Mouse (Mus musculus) lung, postnatal 10 days (tissue): ENCODE results near the gene Mitd1.

Source experiments
- DNase-seq: peaks from one replicate; pipeline ENCODE4 v3.0.0; 2021

Gene Mitd1

DNA sequence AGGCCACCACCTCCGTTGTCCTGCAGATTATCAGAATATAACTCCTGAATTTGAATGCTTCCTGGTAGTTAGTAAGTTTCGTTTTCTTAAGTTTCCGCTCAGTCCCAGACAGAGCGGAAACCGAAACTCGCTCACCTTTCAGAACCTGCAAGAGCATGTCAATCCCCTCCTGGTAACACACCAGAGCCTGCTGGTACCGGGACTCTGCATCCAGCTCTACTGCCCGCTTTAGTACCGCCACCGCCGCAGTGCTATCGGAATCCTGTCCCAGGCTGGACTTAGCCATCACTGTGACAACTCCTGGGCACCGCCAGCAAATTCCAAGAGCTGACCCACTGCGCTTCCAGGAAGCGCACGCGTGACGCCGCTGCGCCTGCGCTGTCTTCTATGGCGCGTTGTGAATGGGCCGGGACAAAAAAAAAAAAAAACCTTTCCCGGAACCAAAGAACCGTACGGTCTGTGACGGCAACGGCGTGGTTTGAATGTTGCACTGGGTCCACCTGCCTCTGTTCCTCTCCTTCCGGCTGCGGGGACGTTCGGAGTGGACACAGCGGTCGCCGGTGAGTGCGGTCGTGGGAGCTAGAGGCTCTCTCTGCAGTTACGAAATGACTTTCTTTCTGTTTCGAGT lies at the start of gene Mitd1, which contains the start of gene Mrpl30:
Gene Mitd1, minus strand, starts transcription at position 387 of the 628 bp plus-strand sequence.
Gene Mrpl30, plus strand, starts transcription at position 453 of the 628 bp plus-strand sequence.
- DNase-seq: peak; percentile 94

DNA sequence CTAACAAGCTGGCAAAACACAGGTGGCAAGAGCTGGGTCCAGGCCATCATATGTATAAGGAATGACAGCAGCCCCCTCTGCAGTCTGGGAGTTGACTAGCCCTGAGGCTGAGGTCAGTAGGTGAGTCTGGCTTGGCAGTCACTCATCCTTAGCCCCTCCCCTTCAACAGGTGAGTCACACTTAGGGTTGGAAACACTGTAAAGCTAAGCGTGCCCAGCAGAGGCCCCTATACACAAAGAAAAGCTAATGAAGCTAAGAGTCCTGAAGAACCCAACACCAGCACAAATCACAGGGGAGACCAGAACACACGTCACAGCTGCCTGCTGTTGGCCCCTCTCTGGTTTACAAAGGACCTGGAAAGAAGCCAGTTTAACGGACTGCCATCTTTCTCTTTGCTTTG lies 41.6 kb upstream of the Mitd1 start:
- DNase-seq: peak; percentile 60

DNA sequence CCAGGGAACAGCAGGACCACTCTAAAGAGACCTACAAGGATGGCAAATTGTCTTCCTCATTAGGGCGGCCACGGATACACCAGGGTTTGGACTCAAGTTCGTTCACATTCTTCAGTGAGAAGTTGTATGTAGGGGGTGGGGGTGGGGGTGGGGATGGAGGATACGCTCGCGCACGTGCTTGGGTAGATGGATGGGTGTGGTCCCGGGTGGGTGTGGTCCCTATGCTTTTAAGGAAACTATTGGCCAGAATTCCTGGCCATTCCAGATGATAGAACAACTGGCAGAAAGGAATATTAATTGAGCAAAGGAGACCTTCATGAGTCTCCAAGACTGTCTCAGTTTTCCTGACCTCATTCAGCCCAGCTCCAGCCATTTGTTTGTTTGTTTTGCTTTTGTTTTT lies 35.8 kb upstream of the Mitd1 start:
- no peak for DNase-seq

DNA sequence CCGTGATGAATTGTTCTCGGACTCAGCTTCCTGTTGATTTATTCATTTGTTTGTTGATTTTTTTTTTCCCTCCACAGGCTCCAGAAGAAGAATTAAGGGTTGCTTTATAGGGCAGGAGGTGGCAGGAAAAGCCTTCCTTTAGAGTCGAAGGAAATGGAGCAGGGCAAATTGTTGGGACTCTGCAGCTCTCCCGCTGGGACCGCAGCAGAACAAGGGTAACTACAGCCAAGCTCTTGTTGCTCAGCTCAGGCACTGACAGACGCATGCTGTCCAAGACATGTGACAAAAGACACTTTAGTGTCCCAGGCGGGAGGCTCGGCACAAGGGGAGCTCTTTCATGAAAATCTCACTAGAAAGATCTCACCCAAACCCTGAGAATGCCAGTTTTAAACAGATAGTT lies 32.3 kb upstream of the Mitd1 start:
- DNase-seq: no peak

DNA sequence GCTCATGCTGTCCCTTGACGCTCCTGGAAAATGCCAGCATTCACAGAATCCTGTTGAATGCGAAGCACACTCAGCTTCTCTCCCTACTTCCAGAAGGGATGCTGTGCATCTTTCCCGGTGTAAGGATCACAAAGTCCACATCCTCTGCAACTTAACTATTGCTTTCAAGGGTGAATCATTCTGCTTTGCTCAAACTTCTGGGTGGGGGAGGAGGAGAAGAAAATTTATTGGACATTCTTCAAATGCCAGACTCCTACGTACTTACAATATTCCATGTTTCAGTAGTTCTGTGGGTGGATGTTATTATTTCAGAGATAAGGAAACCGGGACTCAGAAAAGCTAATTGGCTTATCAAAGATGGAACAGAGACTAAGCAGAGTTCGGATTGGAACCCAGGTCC lies 27.9 kb upstream of the Mitd1 start:
- no peak for DNase-seq

DNA sequence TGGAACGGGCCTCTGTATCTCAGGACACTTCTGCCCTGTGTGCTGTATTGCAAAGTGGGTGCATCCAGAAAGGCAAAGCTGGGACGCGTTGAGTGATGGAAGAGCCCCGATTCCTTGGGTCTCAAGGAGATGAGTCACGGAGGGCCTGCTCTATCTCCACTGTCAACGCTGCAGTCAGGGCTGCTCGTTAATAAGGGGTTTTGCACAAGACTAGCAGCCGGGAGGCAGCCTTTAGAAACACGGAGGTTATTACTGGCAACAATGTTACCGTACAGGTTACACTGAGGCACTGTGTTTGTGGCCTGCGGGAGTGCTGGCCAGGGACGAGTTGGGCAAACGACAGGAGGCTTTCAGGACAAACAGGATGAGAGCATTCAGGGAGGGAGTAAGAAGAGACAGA lies 27.5 kb upstream of the Mitd1 start:
- DNase-seq: no peak

- DNase-seq: no peak
These were observed 26.2 kb upstream of the Mitd1 start, which contains the start of gene Lyg2 for GRCm38 (mm10) chr1:37916393-37916792. Lyg2 (minus strand) TSS chr1:37916493.

- no peak for DNase-seq
These were observed 22.5 kb upstream of the Mitd1 start for GRCm38 (mm10) chr1:37912751-37913150.

DNA sequence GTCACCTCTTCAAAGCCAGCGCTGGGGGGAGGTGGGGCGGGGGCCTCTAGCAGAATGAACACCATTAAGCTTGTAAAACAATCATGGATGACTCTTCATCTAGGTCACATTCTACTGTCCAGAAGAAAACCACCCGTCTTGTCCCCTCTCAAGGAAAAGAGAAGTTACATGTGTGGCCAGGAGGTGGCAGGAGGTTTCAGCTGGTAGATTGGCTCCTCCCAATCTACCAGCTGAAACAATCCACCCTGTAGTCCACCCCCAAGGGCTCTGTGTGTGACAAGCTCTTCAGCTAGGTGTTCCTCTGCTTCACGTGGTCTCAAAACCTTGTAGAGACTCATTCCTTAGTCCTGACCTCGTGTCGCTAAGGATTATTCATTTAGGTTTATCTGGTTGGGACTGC lies 13.0 kb upstream of the Mitd1 start:
- DNase-seq: peak; percentile 73

GRCm38 (mm10) chr1:37900288-37900687 lies 10.1 kb upstream of the Mitd1 start:
- no peak for DNase-seq

- no peak for DNase-seq
These were observed 9.6 kb upstream of the Mitd1 start for GRCm38 (mm10) chr1:37899816-37900215.

DNA sequence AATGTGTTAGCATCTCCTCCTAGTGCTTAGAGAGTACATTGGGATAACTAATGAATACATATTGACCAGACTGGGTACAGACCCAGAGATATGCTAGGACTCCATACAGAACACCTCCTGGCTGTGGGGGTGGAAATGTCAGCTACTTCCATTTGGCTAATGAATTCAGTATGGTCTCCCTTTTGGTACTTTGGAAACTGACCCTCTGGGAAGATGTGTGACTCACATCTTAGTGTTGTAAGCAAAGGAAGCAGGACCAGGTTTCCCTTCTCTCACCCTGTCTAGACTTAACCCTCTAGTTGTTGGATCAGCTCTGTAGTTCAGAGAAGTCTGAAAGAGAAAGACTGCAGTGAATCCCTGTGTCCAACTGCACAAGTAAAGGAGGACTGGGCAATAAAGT lies 4.4 kb upstream of the Mitd1 start:
- no peak for DNase-seq

DNA sequence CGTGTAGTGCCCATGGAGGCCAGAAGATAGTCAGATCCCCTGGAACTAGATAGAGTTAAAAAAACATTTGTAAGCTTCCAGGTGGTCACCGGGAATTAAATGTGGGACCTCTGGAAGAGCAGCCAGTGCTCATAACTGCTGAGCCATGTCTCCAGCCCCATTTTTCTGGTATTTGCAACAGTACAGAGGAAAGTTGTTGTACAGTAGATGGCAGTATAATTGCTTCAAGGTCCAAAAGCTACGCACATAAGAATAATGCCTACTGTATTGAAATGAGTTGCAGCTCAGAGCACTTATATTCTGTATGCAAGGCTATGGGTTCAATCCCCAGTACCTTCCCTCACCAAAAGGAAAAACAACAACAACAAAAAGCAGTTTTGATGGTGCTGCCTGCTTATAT lies 1.2 kb upstream of the Mitd1 start:
- no peak for DNase-seq

DNA sequence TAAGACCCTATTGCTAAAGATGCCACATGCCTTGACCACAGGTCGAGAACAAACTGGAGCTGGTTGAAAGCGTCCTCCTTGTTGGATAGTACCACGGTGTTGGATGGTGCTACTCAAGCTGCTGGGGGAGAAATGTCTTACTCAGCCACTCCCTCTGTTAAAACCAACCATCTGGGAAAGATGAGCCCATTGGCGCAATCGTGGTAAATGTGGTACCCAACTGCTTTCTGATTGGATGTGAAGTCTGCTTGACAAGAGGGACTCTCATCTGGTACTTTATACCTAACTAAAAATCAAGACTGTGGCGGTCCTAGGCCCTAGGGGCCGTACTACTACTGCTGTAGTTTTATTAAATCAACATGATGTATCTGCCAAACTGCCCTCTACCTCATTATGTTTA lies 1.0 kb downstream of the Mitd1 start:
- no peak for DNase-seq

- DNase-seq: no peak
These were observed 5.8 kb downstream of the Mitd1 start for GRCm38 (mm10) chr1:37884451-37884850.

DNA sequence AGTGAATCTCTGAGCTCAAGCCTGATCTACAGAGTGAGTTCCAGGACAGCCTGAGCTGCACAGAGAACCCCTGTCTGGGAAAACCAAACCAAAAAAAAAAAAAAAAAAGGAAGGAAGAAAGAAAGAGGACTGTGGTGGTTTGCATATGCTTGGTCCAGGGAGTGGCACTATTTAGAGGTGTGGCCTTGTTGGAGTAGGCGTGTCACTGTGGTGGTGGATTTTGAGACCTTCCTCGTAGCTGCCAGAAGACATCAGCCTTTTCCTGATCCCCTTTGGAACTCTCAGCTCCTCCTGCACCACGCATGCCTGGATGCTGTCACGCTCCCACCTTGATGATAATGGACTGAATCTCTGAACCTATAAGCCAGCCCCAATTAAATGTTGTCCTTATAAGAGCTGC lies 6.8 kb downstream of the Mitd1 start:
- DNase-seq: no peak

DNA sequence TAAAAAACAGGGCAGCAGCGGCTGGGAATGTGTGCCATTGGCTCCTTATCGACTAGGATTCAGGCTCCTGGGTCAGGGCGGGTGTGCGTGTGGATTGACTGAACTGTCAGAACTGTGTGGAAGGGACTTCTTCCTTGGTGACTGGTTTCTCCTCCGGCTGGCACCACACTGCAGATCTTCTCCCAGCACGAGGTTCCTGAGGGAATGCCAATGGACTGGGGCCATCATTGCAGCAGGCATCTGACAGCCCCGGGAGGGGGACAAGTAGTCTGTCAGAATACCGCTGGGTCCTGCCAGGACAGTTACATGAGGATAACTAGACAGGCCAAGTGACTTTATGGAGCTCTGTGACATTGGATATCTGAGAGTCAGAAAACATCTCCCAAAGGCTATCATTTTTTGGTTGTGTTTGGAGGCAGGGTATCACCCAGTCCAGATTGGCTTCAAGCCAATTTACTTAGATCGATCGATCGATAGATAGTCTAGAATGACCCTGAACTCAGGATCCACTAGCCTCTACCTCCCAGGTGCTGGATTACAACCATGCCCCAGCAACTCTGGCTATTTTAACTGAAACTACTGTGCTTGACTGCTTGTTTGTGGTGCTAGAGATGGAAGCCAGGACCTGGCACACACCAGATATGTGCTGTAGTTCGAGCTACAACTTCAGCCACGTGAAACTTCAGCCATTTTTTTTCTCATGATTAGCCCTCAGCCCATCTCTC lies 12.3 kb downstream of the Mitd1 start:
- no peak for DNase-seq

- no peak for DNase-seq
These were observed 17.1 kb downstream of the Mitd1 start for GRCm38 (mm10) chr1:37873157-37873556.

DNA sequence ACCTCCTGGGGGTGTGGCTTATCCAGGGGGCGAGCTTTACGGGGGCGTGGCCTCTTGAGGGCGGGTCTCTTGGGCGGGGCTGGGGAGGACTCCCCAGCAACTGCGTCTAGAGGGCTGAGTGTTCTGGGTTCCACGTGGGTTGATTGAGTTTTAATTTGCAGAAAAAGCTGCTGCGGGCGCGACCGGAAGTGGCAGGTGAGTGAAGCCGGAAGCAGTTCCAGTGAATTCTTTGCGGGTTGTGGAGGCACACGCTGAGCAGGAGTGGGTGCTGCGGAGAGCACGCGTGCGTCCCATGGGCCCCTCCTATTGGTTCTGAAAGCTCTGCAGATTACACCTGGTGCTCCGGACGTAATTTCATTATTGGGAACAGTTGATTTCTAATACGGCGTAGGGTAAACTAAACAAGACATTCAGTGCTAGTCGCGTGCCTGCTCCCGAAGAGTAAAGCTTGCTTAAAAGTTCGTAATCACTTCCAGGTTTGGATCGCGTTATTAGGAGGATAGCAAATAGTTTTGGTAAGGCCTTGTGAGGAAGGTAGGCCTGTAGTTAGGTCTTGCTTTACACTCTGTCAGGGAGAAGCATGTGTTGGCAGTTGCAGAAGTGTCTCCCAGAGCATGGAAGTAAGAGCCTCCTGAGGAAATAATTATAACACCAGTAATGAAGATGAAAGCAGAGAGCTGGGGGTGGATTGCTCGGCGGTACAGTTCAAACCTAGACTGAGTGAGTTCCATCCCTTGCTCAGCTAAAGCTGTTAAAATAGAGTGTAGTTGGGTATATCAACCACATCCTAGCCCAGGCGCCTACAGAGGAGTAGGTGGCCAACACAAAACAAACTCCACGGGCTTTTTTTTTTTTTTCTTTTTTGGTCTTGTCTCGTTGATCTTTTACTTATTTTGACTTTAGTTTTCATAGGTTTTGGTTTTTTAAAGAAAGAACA lies 17.8 kb downstream of the Mitd1 start:
- DNase-seq: peak; percentile 82

DNA sequence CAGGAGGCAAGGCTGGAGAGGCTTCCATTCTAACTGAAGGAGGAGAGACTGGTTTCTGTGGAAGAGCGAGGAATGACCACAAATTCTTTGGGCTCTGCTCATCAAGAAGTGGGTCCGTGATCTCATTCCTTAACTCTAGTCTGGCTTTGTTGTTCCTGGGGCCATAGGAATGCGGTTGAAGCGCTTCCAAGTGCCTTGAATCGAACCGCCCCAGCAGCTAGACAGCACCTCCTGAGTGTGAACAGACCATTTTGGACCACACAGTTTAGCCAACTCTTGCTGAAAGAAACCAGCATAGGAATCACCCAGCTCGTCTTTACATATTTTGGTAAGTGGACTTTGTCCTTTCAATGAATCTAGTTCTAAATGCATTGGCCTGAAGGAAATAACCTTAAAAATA lies 18.5 kb downstream of the Mitd1 start, which contains the start of gene Lipt1:
Gene Lipt1, plus strand, starts transcription at position 35 of the 400 bp plus-strand sequence.
- peak; percentile 54 for DNase-seq

DNA sequence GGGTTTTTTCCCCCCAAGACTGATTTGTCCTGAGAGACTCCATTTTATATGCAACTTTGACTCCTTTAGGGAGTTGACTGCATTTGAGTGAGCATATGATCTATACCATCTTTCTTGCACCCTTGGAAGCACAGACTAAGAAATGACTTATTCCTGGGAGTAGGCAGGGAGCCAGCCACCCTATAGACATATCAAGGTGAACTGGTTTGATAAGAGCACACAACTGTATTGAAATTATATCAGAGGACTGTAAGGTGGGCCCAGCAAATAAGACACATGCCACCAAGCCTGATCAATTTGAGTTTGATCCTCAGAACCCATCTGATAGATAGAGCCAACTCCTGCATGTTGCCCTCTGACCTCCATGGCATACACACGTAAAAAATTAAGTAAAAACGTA lies 20.8 kb downstream of the Mitd1 start:
- DNase-seq: no peak

DNA sequence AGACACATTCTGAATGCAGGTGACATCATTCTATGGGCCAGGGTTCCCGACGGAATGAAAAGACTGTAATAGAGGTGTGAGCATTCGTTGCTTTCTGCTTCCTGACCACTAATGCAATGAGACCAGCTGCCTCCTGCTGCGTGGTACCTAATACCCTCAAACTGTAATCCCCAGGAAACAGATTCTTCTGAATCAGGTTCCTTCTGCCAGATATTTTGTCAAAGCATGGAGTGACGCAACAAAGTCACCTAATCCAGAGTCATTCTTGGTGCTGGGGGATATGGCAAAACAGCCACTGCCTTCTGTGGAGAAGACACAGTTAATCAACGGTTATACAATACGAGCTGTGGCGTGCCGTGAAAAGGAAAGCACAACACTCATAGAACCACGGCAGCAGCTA lies 21.6 kb downstream of the Mitd1 start:
- no peak for DNase-seq

DNA sequence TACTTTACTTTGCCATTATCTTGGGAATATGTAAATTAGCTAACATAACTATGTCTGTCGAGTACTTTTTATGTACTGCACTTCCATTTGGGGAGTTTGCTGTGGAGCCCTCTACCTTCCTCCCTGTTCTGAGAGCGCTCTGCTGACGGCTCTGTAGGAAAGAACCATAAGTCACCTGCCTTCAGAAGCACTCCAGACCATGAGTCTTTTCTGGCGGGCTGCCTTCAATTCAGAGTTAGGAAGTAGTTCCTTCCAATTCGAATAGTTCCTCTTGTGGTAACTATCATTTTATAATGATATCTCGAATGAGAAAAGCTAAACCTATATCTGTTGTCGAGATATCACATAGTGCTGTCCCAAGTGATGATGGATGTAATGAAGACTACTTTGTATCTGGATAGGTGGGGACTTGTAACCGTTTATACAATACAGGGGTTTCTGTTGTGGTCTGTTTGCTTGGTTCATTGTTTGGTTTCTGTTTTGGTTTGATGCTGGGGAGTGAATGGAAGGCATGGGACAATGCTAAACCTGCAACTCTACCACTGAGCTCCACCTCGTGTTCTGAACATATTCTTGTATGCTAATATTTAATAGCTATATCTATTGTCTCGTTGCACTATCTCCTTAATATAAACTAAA lies 22.4 kb downstream of the Mitd1 start:
- no peak for DNase-seq
